Mouse (Mus musculus) stomach, postnatal 0 days (tissue): ENCODE data around the gene Nemf. TPM values are rescaled to one million over a fixed set of nuclear protein-coding genes. Genes with fewer than 3 reads are reported as not detected.
A peak's percentile ranks its signal among the peaks of the same experiment; 100 is the strongest.
"Not testable (repeated sequence)": the region's sequence is repeated elsewhere in the genome, so short reads cannot be mapped to it uniquely, and the experiment has no call there.

Source experiments
- ATAC-seq: fragments of 200-750 bp; cut with Nextera tagmentation; 2 replicates; pipeline ENCODE4 v1.8.0; 2017; ENCODE audit not compliant: low FRiP score, low TSS enrichment
- DNase-seq: peaks from one replicate; pipeline ENCODE4 v3.0.0-alpha.2; 2016; ENCODE audit warnings: low spot score
- H3K27ac ChIP-seq: fragments of 300-500 bp; sonication (generic); replicated peaks from 2 replicates; pipeline ENCODE4 v1.5.1; 2014; ENCODE audit warnings: mild to moderate bottlenecking, control low read depth
- H3K27me3 ChIP-seq: fragments of 300-500 bp; sonication (generic); 2 replicates; pipeline ENCODE4 v1.6.1; 2014; ENCODE audit warnings: low read length; ENCODE audit not compliant: control insufficient read depth, insufficient read depth
- H3K36me3 ChIP-seq: fragments of 300-500 bp; sonication (generic); 2 replicates; pipeline ENCODE4 v1.6.1; 2014; ENCODE audit warnings: low read length, mixed read lengths; ENCODE audit not compliant: control insufficient read depth, insufficient read depth
- H3K4me1 ChIP-seq: fragments of 300-500 bp; sonication (generic); replicated peaks from 2 replicates; pipeline ENCODE4 v1.6.1; 2014; ENCODE audit warnings: antibody characterized with exemption; ENCODE audit not compliant: control insufficient read depth, insufficient read depth
- H3K4me2 ChIP-seq: fragments of 300-500 bp; sonication (generic); replicated peaks from 2 replicates; pipeline ENCODE4 v1.6.1; 2014; ENCODE audit warnings: low read depth, mild to moderate bottlenecking, control low read depth, moderate library complexity
- H3K4me3 ChIP-seq: fragments of 300-500 bp; sonication (generic); 2 replicates; pipeline ENCODE4 v1.5.1; 2014; ENCODE audit warnings: low read depth, low read length, control low read depth
- H3K9ac ChIP-seq: fragments of 300-500 bp; sonication (generic); 2 replicates; pipeline ENCODE4 v1.6.1; 2014; ENCODE audit warnings: mild to moderate bottlenecking, low read length, control low read depth, mixed read lengths
- H3K9me3 ChIP-seq: fragments of 300-500 bp; sonication (generic); 2 replicates; pipeline ENCODE4 v1.6.1; 2016; ENCODE audit warnings: low read length; ENCODE audit not compliant: control insufficient read depth
- CTCF ChIP-seq: IDR thresholded peaks from 2 replicates; pipeline ENCODE4 v1.5.1; 2016; ENCODE audit warnings: antibody characterized with exemption, low read depth, mild to moderate bottlenecking, moderate library complexity
- EP300 ChIP-seq: optimal IDR thresholded peaks from 2 replicates; pipeline ENCODE3; 2016; ENCODE audit warnings: antibody characterized with exemption
- WGBS: fragments of 180-500 bp; shearing (Covaris S2); extraction: QIAGEN DNeasy Blood & Tissue Kit; methylation state at CpG from one replicate; pipeline ENCODE4 v1.1.7; 2014; 5-methylcytosine and 5-hydroxymethylcytosine counted together
- polyA plus RNA-seq: library from polyadenylated mRNA; unstranded; fragments of >200 nt; fragmentation: Nextera tagmentation; extraction: Ambion mirVana; gene quantifications from 2 replicates; pipeline ENCODE4 v1.2.1, GENCODE M21; 2015

The Nemf gene
- polyA plus RNA-seq, 1 experiment from 2014 or later: 50.0 TPM

- Histone ChIP-seq H3K4me2 (no peak overlapping the region), H3K27me3 (no peaks in the 10 kb centered on the region), H3K4me1 (no peaks in the 10 kb centered on the region), H3K4me3 (no peak overlapping the region), H3K36me3 (no peaks in the 10 kb centered on the region), H3K9me3 (no peaks in the 10 kb centered on the region), H3K9ac (no peak overlapping the region), H3K27ac (no peak overlapping the region)
- WGBS: 81% methylated on average over 10 of the region's 10 CpGs
- DNase-seq: no peak
- no peak for ATAC-seq
- TF ChIP-seq EP300: no peak
- TF ChIP-seq CTCF: no peak
Measured at GRCm38 (mm10) chr12:69393076-69393475, 36.1 kb upstream of the Nemf start.

DNA sequence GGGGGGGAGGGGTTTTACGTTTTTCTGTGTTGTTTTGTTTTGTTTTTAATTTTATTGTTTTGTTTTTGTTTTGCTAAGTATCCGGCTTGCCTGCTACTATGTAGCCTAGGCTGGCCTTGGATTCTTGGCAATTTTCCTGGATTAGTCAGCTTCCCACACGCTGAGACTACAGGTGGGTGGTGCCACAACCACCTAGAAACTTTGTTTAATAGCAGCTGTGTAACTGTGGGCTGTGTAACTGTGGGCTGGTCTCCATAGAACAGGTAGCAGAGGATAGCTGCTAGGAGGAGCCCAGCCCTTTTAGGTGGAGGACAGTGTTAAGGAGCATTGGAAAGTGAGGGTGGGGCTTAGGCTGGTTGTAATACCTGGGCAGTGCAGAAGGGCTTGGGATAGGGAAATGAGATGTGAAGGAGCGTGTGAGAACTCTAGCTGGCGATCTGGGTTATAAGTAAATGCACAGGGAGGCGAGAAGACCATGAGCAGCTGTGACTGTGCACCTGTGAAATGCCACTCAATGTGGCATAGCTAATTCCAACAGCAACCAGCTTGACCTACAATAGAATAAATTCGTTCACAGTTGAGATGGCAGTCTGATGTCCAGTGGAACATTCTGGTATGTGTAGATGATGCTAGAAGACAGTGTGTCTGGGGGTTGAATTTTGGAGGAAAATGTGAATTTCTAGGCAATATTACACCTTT lies 33.2 kb upstream of the Nemf start:
- no peak for DNase-seq
- TF ChIP-seq CTCF (no peak), EP300 (no peak)
- Histone ChIP-seq H3K4me3 (no peak overlapping the region), H3K4me1 (no peaks in the 10 kb centered on the region), H3K9ac (no peak overlapping the region), H3K9me3 (no peaks in the 10 kb centered on the region), H3K36me3 (no peaks in the 10 kb centered on the region), H3K27me3 (no peaks in the 10 kb centered on the region), H3K27ac (no peak overlapping the region), H3K4me2 (no peak overlapping the region)
- ATAC-seq: peak; percentile 69
- WGBS: 64% methylated on average over 7 of the region's 7 CpGs

GRCm38 (mm10) chr12:69389273-69389938 lies 32.4 kb upstream of the Nemf start:
- no peak overlapping the region for H3K4me2 ChIP-seq
- no peak overlapping the region for H3K4me3 ChIP-seq
- ATAC-seq (no peak), DNase-seq (no peak)
- no peaks in the 10 kb centered on the region for H3K4me1 ChIP-seq
- no peaks in the 10 kb centered on the region for H3K36me3 ChIP-seq
- no peaks in the 10 kb centered on the region for H3K27me3 ChIP-seq
- H3K27ac ChIP-seq: no peak overlapping the region
- TF ChIP-seq EP300 (no peak), CTCF (no peak)
- 54% methylated on average over 7 of the region's 7 CpGs for WGBS
- H3K9me3 ChIP-seq: no peaks in the 10 kb centered on the region
- no peak overlapping the region for H3K9ac ChIP-seq

DNA sequence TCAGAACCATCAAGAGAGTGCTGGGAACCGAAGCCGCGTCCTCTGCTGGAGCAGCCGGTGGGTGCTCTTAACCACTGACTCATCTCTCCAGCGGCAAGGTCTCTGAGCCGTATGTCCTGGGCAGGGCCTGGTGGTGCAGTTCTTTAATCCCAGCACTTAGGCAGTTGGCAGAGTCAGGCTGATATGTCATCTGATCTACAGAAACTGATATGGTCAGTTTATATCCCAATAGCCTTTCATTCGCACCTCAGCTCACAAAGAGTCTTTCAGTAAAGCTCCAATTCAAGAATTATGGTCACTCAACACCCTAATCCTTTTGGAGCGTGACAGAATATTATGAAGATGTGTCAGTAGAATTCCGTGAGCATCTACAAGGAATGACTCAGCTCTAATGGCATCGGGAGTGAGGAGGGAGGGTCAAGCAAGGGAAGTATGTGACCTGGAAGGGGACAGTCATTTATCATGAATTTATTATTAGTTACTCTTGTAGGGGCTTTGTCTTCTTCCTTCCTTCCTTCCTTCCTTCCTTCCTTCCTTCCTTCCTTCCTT lies 31.4 kb upstream of the Nemf start:
- Histone ChIP-seq H3K36me3 (no peaks in the 10 kb centered on the region), H3K4me2 (no peak overlapping the region), H3K27me3 (no peaks in the 10 kb centered on the region), H3K27ac (no peak overlapping the region), H3K9me3 (no peaks in the 10 kb centered on the region), H3K4me1 (no peaks in the 10 kb centered on the region), H3K9ac (no peak overlapping the region), H3K4me3 (no peak overlapping the region)
- WGBS: 83% methylated on average over 10 of the region's 10 CpGs
- ATAC-seq (no peak), DNase-seq (no peak)
- TF ChIP-seq CTCF (no peak), EP300 (no peak)

DNA sequence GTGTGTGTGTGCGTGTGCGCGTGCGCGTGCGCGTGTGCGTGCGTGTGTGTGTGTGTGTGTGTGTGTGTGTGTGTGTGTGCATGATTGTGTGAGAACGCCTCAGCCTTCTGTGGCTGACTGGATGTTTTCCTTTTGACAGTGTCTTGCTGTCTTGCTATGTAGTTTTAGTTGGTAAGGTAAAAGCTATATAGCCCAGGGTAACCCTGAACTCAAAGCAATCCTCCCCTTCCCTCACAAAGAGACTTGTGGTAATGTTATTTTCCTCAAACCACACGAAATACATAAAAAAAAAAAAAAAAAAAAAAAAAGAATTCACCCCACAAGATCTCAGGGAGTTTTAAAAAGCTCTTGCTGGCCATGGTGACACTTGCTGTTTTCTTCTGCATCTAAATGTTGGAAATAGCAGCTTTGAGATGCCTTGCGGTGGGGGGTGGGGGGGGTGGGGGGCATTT lies 29.3 kb upstream of the Nemf start:
- DNase-seq, H3K4me3 ChIP-seq, H3K27ac ChIP-seq, H3K36me3 ChIP-seq, H3K9ac ChIP-seq, ATAC-seq, H3K9me3 ChIP-seq, H3K4me2 ChIP-seq, H3K4me1 ChIP-seq, H3K27me3 ChIP-seq: not testable (repeated sequence)
- 68% methylated on average over 3 of the region's 12 CpGs for WGBS

GRCm38 (mm10) chr12:69385542-69386280 lies 28.7 kb upstream of the Nemf start:
- Histone ChIP-seq H3K9me3 (no peaks in the 10 kb centered on the region), H3K36me3 (no peaks in the 10 kb centered on the region), H3K4me2 (no peak overlapping the region), H3K9ac (no peak overlapping the region), H3K4me1 (no peaks in the 10 kb centered on the region), H3K4me3 (no peak overlapping the region), H3K27ac (no peak overlapping the region), H3K27me3 (no peaks in the 10 kb centered on the region)
- peak; percentile 78 for ATAC-seq
- DNase-seq: no peak
- no peak for TF ChIP-seq CTCF
- no peak for TF ChIP-seq EP300
- 73% methylated on average over 6 of the region's 6 CpGs for WGBS
